Mouse (Mus musculus): ENCODE data around the gene Slc22a3. TPM values are rescaled to one million over a fixed set of nuclear protein-coding genes. Genes with fewer than 3 reads are reported as not detected.

The Slc22a3 gene
- total and polyA plus RNA-seq, 3 experiments, result not detected

DNA sequence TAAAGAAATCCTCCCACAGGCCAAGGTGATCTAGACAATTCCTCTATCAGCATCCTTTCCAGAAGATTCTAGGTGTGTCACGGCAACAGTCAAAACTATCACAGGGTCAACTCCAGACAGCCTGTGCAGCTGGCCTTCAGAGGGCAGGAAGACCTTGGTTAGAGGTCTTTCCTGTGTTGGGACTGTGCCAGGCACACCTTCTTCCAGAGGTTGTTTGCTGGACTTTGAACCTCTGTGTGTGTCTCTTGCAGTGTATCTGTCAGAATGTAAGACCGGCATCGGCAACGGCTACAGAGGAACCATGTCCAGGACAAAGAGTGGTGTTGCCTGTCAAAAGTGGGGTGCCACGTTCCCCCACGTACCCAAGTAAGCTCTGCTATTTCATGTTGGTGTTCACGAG is 119.3 kb downstream of the Slc22a3 start:
- H3K27ac ChIP-seq (ENCODE audit: insufficient read depth, low read depth), result no peak overlapping the region
- dilution Hi-C loops (cut with MboI; ENCODE audit: extremely low pct_ligation_motif_present, extremely low pct_unique_long_range_greater_than_20kb, low sequenced_read_pairs), result no loop called here
- no peaks in the 10 kb centered on the region for H3K4me1 ChIP-seq (ENCODE audit: control insufficient read depth in 1 of 2, insufficient read depth in 2 of 2)
- H3K9ac ChIP-seq (ENCODE audit: insufficient read depth, low read depth), result no peak overlapping the region
- H3K4me3 ChIP-seq (replicated peaks in 1 of 3; ENCODE audit: low read depth in 2 of 3, low read length in 2 of 3, poor library complexity in 1 of 3), result no peak overlapping the region
- DNase-seq (ENCODE audit: extremely low read depth), result no peak
- in situ Hi-C loops (cut with MboI; ENCODE audit: low pct_ligation_motif_present, low pct_unique_long_range_greater_than_20kb, low sequenced_read_pairs), result no loop called here
- no peaks in the 10 kb centered on the region for H3K36me3 ChIP-seq (replicated peaks in 1 of 2; ENCODE audit: control insufficient read depth in 1 of 2, insufficient read depth in 1 of 2, low read length in 1 of 2)
- H3K79me2 ChIP-seq (replicated peaks; ENCODE audit: control insufficient read depth, extremely low read depth, insufficient read depth, poor library complexity, severe bottlenecking), result no peaks in the 10 kb centered on the region
- no peaks in the 10 kb centered on the region for H3K9me3 ChIP-seq (replicated peaks; ENCODE audit: low read length)
- peaks cover 9% of the 10 kb centered on the region for H3K27me3 ChIP-seq (replicated peaks)
- H3K4me2 ChIP-seq (ENCODE audit: insufficient read depth, low read depth, poor library complexity, severe bottlenecking), result no peak overlapping the region
- TF ChIP-seq TBP (conservative IDR thresholded peaks at IDR 0.05; ENCODE audit: low read depth, low read length), result no peak
- TF ChIP-seq KAT2A (IDR thresholded peaks at IDR 0.05; ENCODE audit: insufficient replicate concordance, low read length), result no peak
- no peak for TF ChIP-seq BHLHE40 (IDR thresholded peaks at IDR 0.05; ENCODE audit: low read depth, low read length)
- TF ChIP-seq HCFC1 (IDR thresholded peaks at IDR 0.05; ENCODE audit: low read depth, low read length), result no peak
- TF ChIP-seq ZNF384 (IDR thresholded peaks at IDR 0.05; ENCODE audit: low read depth, low read length), result no peak
- no peak for TF ChIP-seq NRF1 (IDR thresholded peaks at IDR 0.05; ENCODE audit: low read depth, low read length)
- no peak for TF ChIP-seq CHD1 (IDR thresholded peaks at IDR 0.05; ENCODE audit: low read depth, low read length)

DNA sequence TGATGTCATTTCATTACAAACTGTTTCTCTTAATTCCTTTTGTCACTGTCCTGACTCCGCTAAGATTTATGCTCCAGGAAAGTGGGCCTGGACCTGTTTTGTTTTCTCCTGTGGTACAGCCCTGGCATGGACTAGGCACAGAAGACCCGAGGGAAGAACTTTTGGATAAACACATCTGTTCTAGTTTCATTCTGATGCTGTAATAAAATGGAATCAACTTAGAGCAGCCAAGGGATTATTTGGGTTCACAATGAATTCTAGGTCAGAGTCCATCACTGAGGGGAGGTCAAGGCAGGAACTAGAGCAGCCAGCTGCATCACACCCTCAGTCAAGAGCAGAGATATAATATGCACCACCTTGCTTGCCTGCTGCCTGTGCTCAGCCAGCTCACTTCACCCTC is 119.7 kb downstream of the Slc22a3 start:
- dilution Hi-C loops (cut with MboI; ENCODE audit: extremely low pct_ligation_motif_present, extremely low pct_unique_long_range_greater_than_20kb, low sequenced_read_pairs), result no loop called here
- no peaks in the 10 kb centered on the region for H3K9me3 ChIP-seq (replicated peaks; ENCODE audit: low read length)
- H3K79me2 ChIP-seq (replicated peaks; ENCODE audit: control insufficient read depth, extremely low read depth, insufficient read depth, poor library complexity, severe bottlenecking), result no peaks in the 10 kb centered on the region
- in situ Hi-C loops (cut with MboI; ENCODE audit: low pct_ligation_motif_present, low pct_unique_long_range_greater_than_20kb, low sequenced_read_pairs), result no loop called here
- no peaks in the 10 kb centered on the region for H3K36me3 ChIP-seq (replicated peaks in 1 of 2; ENCODE audit: control insufficient read depth in 1 of 2, insufficient read depth in 1 of 2, low read length in 1 of 2)
- no peak for DNase-seq (ENCODE audit: extremely low read depth)
- no peak overlapping the region for H3K4me3 ChIP-seq (replicated peaks in 1 of 3; ENCODE audit: low read depth in 2 of 3, low read length in 2 of 3, poor library complexity in 1 of 3)
- H3K27me3 ChIP-seq (replicated peaks), result peaks cover 9% of the 10 kb centered on the region
- H3K4me1 ChIP-seq (ENCODE audit: control insufficient read depth in 1 of 2, insufficient read depth in 2 of 2), result no peaks in the 10 kb centered on the region
- H3K4me2 ChIP-seq (ENCODE audit: insufficient read depth, low read depth, poor library complexity, severe bottlenecking), result no peak overlapping the region
- no peak overlapping the region for H3K9ac ChIP-seq (ENCODE audit: insufficient read depth, low read depth)
- TF ChIP-seq TCF12 (IDR thresholded peaks at IDR 0.05; ENCODE audit: low read depth, low read length) (no peak), CTCF (conservative IDR thresholded peaks at IDR 0.05 in 1 of 2, IDR thresholded peaks at IDR 0.05 in 1 of 2; ENCODE audit: low read depth in 2 of 2, low read length in 2 of 2) (no peak), EP300 (IDR thresholded peaks at IDR 0.05; ENCODE audit: low read length) (no peak), MYC (IDR thresholded peaks at IDR 0.05; ENCODE audit: low read depth, low read length) (no peak), SIN3A (IDR thresholded peaks at IDR 0.05; ENCODE audit: low read length) (no peak), CHD2 (IDR thresholded peaks at IDR 0.05; ENCODE audit: low read length) (no peak), ZNF384 (IDR thresholded peaks at IDR 0.05; ENCODE audit: low read depth, low read length) (no peak), ZC3H11A (IDR thresholded peaks at IDR 0.05; ENCODE audit: low read depth, low read length) (no peak), JUND (conservative IDR thresholded peaks at IDR 0.05; ENCODE audit: low read depth, low read length) (no peak), E2F4 (IDR thresholded peaks at IDR 0.05; ENCODE audit: insufficient replicate concordance, low read depth, low read length) (no peak), JUN (IDR thresholded peaks at IDR 0.05; ENCODE audit: insufficient read depth, low read depth, low read length) (no peak), ETS1 (conservative IDR thresholded peaks at IDR 0.05; ENCODE audit: low read depth, low read length) (no peak), MAFK (IDR thresholded peaks at IDR 0.05; ENCODE audit: insufficient replicate concordance, low read length) (no peak), NRF1 (IDR thresholded peaks at IDR 0.05; ENCODE audit: low read depth, low read length) (no peak), MXI1 (IDR thresholded peaks at IDR 0.05; ENCODE audit: low read depth, low read length) (no peak), IRF4 (IDR thresholded peaks at IDR 0.05; ENCODE audit: low read depth, low read length) (no peak), KAT2A (IDR thresholded peaks at IDR 0.05; ENCODE audit: insufficient replicate concordance, low read length) (no peak), ELF1 (IDR thresholded peaks at IDR 0.05; ENCODE audit: low read depth, low read length) (no peak), UBTF (IDR thresholded peaks at IDR 0.05; ENCODE audit: low read depth, low read length) (no peak), SMC3 (IDR thresholded peaks at IDR 0.05; ENCODE audit: low read depth, low read length) (no peak)
- no peak overlapping the region for H3K27ac ChIP-seq (ENCODE audit: insufficient read depth, low read depth)
